Mouse (Mus musculus) monocyte, adult 5-6 weeks (primary cell): ENCODE results near the gene Rab3b. TPM values are rescaled to one million over a fixed set of nuclear protein-coding genes. Genes with fewer than 3 reads are reported as not detected.
"Not testable (repeated sequence)": the region's sequence is repeated elsewhere in the genome, so short reads cannot be mapped to it uniquely, and the experiment has no call there.

Experiments
- ATAC-seq: fragments of 153-309, 156-312 bp; replicated peaks from 2 replicates; pipeline ENCODE4 v1.8.0; 2017; ENCODE audit warnings: mild to moderate bottlenecking; ENCODE audit not compliant: low TSS enrichment, insufficient number of reproducible peaks, severe bottlenecking, poor library complexity, low FRiP score
- total RNA-seq: library from RNA; stranded (forward); fragments of 200-1000, 200-491, 200-594 nt; gene quantifications from 3 replicates; pipeline ENCODE4 v1.2.3, GENCODE M21; 2017

Rab3b gene
- total RNA-seq, 1 experiment from 2014 or later, result not detected

DNA sequence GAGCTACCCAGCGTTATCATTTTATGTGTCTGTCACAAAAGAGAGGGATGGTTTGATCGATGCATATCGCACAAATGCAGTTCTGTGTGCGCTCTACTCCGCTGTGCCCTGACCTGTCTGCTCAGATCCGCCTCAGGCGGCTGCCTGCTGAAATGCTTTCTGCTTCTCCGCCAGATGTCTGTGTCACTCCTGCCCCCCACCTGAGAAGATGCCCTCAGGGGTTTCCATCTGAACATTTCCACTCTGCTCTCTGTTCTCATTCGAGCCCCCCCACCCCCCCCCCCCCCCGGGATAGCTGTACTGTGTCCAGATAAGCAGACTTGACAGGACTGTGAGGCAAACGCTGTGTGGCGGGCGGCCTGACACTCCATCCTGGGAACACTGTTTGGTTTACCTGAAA, 5.0 kb downstream of the Rab3b start:
- no peak for ATAC-seq

DNA sequence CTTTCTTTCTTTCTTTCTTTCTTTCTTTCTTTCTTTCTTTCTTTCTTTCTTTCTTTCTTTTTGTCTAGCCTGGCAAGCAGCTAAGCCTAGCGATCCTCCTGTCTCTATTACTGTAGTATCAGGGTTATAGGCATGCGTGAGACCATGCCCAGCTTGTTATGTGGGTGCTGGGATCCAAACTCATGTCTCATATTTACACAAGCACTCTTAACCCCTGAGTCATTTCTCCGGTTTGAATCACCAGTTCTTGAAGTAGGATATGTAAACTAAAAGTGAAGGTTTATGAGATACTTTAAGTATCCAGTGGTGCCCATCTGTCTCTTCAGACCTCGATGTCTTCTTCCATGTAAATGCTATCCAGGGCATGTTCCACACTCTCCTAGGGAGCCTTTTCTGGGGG, 8.6 kb downstream of the Rab3b start:
- ATAC-seq, result no peak

DNA sequence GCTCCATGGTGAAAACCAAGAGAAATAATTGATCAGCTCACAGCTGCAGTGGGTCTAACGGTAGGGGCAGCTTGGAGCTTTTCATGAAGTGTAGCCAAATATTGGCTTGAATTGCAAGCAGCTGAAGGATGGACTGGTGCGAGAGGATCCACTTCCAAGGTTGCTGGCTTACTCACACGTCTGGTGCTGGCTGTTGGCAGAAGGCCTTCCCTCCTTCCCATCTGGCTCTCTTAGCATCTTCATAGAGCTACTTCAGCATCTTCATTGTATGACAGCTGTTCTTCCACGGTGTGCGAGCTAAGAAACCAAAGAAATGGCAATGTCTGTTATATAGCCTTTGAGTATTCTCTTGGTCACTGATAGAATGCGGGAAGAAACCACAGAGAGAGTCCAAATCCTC, 12.0 kb downstream of the Rab3b start:
- no peak for ATAC-seq

DNA sequence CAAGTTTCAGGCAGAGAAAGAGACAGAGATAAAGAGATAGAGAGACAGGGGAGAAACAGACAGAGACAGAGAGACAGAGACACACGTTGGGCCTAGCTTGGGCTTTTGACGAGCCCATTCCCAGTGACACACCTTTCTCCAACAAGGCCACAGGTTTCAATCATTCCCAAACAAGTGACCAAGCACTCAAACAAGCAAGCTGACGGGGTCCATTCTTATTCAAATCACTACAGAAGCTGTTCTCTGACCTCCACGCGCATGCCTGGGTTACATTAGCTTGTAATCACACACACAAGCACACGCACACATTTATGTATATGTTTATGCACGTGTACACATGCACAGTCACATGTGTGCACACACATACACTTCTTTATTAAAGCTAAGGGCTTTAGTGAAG, 21.6 kb downstream of the Rab3b start:
- no peak for ATAC-seq

DNA sequence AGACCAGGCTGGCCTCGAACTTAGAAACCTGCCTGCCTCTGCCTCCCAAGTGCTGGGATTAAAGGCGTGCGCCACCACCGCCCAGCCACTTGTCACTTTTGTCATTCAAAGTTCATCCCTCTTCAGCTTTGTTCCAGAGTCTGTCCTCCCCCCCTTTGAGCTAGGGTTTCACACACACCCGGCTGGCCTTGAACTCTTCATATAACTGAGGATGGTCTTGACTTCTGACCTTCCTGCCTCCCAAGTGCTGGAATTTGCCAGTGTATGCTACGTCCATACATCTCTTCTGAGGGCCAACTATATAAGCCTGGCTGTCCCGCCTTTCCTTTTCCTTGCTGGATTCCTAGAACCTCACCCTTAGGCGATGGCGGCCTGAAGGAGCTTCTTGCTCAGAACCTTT, 24.0 kb downstream of the Rab3b start:
- no peak for ATAC-seq

DNA sequence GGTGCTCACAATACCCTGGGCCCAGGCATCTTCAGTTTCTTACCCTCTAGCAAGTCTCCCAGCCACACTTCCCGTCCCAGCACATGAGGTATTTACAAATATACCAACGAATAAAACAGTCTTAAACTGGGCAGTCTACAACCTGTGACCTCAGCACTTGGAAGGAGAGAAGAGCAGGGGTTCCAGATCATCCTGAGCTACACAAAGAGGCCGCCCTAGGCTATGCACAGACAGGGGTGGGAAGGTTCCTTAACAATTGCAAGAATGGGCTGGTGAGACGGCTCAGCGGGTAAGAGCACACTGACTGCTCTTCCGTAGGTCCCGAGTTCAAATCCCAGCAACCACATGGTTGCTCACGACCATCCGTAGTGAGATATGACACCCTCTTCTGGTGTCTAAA, 24.5 kb downstream of the Rab3b start:
- no peak for ATAC-seq

DNA sequence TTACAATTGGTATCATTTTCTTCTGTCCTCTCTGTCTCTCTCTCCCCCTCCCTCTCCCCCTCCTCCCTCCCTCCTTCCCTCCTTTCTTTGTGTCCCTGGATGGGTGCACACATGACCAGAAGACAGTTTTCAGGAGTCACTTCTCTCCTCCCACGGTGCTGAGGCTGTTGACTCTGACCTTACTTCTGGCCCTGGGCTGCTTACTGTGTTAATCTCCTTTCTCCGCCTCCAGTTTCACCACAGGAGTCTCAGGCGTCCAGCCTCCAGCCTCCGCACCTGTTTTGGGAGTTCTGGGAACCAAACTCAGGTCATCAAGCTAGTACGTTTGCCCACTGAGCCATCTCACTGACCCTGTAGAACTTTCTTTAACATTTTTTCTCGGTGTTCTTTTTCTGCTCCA, 25.2 kb downstream of the Rab3b start:
- no peak for ATAC-seq

DNA sequence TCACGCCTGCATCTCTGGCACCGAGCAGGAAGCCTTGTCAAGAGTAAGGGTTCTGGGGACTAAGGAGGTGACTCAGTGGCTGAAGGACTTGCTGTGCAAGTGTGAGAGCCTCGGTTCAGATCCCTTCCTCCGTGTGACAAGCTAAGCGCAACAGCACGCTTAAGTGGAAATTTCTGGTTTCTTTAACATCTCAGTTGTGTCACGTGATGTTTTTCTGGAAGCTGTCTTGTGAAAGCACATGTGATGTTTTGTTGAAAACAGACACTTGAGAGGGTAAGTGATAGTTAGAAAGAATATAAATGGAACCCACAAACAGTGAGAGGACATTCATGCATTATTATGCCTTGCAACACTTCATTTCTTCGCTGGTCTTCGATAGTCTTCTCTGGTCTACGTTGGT, 25.9 kb downstream of the Rab3b start:
- no peak for ATAC-seq

DNA sequence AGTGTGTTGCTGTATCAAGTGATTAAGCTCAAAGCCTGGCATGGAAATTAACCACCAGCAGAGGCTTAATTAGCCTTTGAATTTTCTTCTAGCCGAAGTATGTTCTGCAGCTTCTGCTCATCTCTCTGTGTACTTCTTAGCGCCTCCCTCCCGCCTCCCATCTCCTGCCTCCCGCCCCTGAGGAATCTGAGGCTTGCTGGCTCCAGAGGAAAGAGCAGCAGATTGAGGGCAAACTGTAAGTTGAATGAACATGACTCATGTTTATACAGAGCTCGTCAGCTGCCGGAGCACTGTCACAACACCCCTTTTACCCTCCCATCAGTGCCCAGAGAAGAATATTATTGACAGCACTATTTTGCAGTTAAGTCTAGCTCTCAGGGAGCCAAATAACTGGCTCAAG, 27.0 kb downstream of the Rab3b start:
- ATAC-seq, result no peak

DNA sequence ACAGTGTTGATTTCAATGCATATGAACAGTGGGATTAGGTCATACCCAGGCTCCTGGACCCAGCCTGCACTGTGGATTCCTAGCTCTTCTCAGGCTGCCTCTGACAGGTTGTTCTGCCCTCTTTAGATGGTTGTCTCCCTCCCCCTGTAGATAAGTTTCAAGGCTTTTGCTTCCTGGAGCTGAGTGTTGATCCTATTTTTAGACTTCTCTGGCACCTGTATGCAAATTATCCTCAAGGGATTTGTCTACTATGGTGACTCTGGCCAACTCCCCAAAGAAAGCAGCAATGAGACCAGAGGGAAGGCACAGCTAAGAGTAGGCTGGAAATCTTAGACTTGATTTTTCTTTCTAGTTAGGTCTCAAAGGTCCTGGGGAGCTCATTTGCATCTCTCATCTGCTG, 28.6 kb downstream of the Rab3b start:
- ATAC-seq, result no peak

DNA sequence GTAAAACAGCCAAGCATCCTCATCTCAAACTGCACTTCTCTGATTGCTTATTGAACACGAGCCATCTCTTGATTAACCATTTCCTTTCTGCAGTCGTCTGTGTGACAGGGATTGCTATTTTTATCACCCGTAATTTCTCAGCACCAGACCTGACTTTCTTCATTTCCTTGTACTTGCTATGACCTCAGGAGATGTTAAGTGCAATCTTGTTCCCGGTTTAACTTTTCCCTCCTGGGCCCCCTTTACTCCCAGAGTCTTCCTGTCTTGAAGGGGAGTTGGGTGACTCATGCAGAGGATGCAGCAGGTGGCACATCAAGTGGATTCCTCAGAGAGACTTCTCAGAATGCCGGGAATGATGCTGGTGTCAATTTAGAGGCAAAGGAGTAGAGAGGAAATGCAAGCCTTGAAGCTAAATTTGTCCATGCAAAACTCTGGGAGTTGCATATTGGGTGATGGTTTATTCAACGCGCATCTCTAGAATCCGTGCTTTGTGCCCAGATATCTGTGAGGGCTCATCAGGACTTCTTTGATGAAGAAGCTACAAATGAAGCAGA, 31.1 kb downstream of the Rab3b start:
- no peak for ATAC-seq

DNA sequence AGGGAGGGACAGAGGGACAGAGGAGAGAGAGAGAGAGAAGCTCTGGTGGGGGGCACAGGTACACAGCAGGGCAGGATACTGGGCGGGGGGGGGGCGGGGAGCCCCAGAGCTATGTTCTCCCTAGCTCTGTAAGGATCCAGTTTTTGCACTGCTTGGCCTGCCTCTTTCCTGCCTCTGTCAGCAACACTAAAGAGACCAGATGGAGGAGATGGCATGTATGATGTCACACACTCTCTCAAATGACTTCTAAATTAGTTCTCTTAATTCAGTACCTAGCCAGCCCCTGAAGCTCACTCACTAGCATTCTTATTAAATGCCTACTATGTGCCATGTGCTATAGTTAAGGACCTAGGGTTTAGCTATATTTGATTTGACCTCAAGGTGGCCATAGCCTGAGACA, 33.0 kb downstream of the Rab3b start:
- ATAC-seq, result no peak

DNA sequence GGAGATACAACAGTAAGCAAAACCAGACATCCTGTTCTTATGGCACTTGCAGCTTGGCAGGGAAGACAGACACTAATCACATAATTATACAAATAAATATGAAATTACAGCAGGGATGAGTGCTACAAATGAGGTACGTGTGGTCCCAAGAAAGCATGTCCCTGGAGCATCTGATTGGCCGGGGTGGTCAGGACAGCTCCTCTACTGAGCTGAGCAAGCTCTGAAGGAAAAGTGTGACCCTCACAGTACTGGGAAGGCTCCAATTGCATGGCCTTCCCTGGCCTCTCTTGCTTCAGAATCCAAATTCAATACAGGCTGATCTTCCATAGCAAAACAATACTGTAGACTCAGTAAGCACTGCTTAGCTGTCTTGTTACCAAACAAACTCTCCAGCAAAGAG, 34.3 kb downstream of the Rab3b start:
- no peak for ATAC-seq

DNA sequence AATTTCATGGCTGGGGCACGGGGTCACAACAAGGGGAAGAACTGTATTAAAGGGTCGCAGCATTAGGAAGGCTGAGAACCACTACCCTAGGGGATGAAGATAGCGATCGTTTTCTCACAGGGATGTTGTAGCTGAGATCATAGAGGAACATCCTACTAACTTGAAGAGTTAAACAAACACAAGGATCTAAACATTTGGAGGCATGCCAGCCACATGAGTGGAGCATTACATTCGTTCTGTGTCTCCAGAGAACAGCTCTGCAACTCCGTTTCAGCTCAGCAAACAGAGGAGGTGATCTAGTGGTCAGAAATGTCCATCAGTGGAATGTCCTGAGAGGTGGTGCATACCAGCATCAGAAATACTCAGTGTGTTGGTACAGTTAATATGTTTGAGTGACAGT, 35.5 kb downstream of the Rab3b start:
- ATAC-seq, result no peak

DNA sequence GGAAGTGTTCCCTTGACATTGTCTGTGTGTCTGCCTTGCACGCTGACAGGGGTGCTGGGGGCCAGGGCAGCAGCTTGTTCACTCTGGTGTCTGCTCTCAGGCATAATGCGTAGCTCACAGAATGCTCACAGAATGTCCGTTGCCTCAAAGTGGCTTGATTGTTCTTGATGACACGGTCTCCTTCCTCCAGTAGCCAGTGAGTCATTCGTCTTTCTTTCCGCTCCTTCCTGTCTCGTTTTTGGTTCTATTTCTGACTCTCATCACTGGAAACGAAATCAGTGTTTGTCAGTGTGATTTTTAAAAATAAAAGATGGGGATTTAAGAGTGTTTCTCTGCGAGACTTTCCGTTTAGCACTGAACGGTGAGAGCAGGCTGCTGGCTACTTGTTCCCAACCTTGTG, 36.2 kb downstream of the Rab3b start:
- no peak for ATAC-seq

DNA sequence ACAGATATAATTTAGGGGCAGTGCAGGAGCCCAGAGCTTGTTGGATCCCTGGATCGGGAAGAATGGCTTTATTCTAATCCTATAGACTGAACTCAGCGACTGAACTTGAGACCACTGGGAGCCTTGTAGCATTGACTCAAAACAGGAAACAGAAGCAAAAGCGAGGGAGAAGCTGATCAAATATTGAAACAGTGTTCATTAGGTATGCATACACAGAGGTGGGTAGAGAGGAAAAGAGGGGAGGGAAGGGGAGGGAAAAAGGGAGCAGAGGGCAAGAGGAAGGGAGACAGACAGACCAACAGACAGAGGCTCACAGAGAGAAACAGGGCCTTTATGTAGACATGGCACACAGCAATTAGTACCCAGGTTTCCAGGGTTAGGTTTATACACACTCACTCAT, 38.8 kb downstream of the Rab3b start:
- no peak for ATAC-seq

DNA sequence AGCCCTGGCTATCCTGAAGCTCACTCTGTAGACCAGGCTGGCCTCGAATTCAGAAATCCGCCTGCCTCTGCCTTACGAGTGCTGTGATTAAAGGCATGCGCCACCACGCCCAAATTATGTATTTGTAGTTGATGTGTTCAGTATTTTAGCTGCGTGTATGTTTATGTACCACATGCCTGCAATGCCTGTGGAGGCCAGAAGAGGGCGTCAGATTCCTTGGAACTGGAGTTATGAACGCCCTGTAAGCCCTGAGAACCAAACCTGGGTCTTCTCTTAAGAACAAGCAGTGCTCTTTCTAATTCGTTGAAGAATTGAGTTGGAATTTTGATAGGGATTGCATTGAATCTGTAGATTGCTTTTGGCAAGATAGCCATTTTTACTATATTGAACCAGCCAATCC, 49.1 kb downstream of the Rab3b start:
- not testable (repeated sequence) for ATAC-seq

DNA sequence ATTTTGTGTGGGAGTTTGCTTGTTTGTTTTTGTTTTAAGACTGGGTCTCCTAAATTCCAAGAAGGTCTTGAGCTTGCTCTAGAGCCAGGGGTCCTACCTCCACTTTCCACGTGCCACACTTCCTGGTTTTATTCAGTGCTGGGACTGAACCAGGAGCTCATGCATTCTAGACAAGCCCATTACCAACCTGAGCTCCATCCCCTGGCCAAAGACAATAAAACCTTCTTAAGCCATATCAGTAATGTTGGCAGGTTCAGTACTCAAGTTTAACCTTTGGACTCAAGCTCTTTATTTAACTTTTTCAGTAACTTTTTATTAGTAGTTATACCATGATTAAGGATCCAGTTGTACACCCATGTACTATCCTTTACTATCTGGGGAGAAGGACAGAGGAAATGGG, 54.3 kb downstream of the Rab3b start:
- ATAC-seq, result no peak

DNA sequence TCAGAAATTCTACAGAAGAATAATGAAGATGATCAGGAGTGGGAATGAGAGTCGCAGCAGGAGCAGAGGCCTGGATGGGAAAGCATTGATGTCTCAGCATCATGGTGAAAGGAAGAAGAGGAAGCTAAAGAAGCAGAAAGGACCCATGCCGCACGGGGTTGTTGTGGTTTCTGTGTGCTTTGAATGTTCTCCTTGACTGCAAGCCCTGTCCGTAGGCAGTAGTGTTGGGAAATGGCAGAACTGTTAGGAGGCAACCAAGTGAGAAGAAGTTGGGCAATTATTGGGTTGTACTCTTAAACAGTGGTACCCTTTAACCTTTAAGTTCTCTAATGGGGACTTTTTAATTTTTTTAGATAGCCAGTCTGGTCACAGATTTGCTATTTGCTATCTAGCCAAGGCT, 56.0 kb downstream of the Rab3b start:
- ATAC-seq, result no peak

DNA sequence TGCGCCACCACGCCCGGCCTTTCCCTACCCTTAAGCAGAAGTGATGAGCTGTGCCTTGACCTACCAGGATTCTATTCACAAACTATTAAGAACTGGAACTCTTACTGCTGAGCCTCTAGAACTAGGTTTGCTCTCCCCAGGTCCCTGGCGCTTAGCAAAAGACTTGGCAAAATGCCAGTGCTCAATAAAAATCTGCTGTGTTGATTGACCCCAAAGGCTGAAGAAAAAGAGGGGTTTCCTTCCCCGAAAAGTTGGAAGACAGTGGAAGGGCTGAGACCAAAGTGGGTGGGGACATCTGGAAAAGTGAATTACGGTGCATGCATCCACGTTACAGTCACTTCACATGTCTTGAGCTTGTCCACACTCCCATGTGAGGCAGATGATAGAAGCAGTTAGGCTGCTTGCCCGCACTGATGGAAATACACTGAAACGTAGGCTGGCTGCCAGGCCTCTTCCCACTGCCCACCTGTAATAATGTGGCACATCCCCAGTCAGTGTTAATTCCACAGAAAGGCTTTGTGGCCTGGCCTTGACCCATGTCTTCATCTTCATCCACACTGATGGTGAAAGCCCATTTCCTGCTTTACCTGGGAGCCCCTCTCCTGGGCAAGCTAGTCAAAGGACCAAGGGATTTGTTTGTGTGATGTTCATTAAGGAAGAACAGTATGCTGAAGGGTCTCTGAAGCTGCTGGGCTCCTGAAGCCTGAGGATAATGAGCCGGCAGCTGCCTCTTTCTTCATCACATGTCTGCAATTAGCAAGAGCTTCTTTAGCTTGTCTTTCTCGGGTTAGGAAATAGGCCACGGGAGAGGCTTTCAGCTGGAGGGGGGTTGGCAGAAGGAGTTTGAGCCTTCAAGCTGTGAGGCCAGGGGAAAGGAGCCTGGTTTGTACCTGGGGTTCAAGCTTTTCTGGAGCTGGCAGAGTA, 59.2 kb downstream of the Rab3b start:
- no peak for ATAC-seq
